Mouse (Mus musculus) c-Kit-negative CD71-positive TER-119-positive erythroid progenitor cells, embryonic 14.5 days (primary cell): ENCODE results near the gene Zfand2b.

Source experiments
- DNase-seq: peaks from one replicate; pipeline ENCODE4 v3.0.0-alpha.2; 2013; ENCODE audit warnings: low read depth, low spot score

The Zfand2b gene

GRCm38 (mm10) chr1:75168472-75169464 lies at the start of gene Zfand2b:
Zfand2b (plus strand) TSS chr1:75168646.
- DNase-seq, result peak; percentile 92

GRCm38 (mm10) chr1:75122211-75122610 lies 46.2 kb upstream of the Zfand2b start:
- no peak for DNase-seq

- DNase-seq, result peak; percentile 96
Observed at GRCm38 (mm10) chr1:75124346-75125321, 43.8 kb upstream of the Zfand2b start, which contains the start of gene Nhej1. Nhej1 (minus strand) TSS chr1:75125200.

GRCm38 (mm10) chr1:75125418-75125817 lies 43.0 kb upstream of the Zfand2b start:
- DNase-seq, result no peak

- DNase-seq, result no peak
Observed at GRCm38 (mm10) chr1:75128641-75129040, 39.8 kb upstream of the Zfand2b start.

GRCm38 (mm10) chr1:75133421-75134207 lies 34.8 kb upstream of the Zfand2b start, which contains the start of gene Slc23a3:
Slc23a3 (minus strand) TSS chr1:75133890.
- no peak for DNase-seq

- DNase-seq, result no peak
Observed at GRCm38 (mm10) chr1:75136293-75136692, 32.2 kb upstream of the Zfand2b start.

- peak; percentile 57 for DNase-seq
Observed at GRCm38 (mm10) chr1:75136730-75137129, 31.7 kb upstream of the Zfand2b start.

- DNase-seq, result no peak
Observed at GRCm38 (mm10) chr1:75138448-75138847, 30.0 kb upstream of the Zfand2b start.

GRCm38 (mm10) chr1:75140601-75141190 lies 27.8 kb upstream of the Zfand2b start:
- no peak for DNase-seq

GRCm38 (mm10) chr1:75141486-75142190 lies 26.8 kb upstream of the Zfand2b start:
- DNase-seq, result peak; percentile 64

- peak; percentile 94 for DNase-seq
Observed at GRCm38 (mm10) chr1:75142301-75143261, 25.9 kb upstream of the Zfand2b start, which contains the start of the genes Cnppd1 and Retreg2. Cnppd1 (minus strand) TSS chr1:75142711. Retreg2 (plus strand) TSS chr1:75142778.

GRCm38 (mm10) chr1:75145589-75145988 lies 22.9 kb upstream of the Zfand2b start:
- DNase-seq, result no peak

- no peak for DNase-seq
Observed at GRCm38 (mm10) chr1:75147411-75148135, 20.9 kb upstream of the Zfand2b start.

- no peak for DNase-seq
Observed at GRCm38 (mm10) chr1:75148727-75149126, 19.7 kb upstream of the Zfand2b start.

- DNase-seq, result no peak
Observed at GRCm38 (mm10) chr1:75155837-75156236, 12.6 kb upstream of the Zfand2b start.

GRCm38 (mm10) chr1:75158990-75159389 lies 9.5 kb upstream of the Zfand2b start:
- DNase-seq, result no peak
